Mouse (Mus musculus) kidney, adult 9 months (tissue): ENCODE measurements around the gene Slc15a5.

Experiments
- DNase-seq: peaks from one replicate; pipeline ENCODE4 v3.0.0; 2022

Gene Slc15a5

GRCm38 (mm10) chr6:138054956-138055355 lies 24.8 kb downstream of the Slc15a5 start:
- DNase-seq: no peak

DNA sequence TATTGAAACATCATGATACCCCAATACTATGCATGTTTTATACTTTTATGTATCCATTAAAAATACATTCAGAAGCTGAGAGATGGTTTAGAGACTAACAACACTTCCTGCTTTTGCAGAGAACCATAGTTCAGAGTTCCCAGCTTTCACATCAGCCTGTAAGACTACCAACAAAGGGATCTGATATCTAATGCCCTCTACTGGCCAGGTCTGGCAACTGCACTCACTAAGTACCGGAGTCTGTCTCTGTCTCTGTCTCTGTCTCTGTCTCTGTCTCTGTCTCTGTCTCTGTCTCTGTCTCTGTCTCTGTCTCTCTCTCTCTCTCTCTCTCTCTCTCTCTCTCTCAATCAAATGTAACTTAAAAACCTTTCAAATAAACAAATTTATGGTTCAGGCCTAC lies 25.6 kb downstream of the Slc15a5 start:
- peak; percentile 57 for DNase-seq

DNA sequence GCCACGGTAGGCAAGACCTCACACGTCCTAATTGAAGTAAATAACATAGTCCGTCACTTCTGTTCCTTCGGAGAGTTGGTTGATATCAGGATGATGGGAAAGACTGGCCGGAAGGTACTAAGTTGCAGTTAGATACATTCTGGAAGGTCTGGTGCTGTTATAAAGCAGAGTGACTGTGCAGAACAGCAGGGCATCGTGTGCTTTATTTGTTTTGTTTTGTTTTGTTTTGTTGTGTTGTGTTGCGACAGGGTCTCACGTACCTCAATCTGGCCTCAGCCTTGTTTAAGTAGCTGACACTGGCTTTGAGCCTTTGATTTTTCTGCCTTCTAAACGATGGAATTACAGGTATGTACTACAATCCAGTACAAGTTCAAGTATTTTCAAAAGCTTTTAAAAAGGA lies 26.0 kb downstream of the Slc15a5 start:
- DNase-seq: no peak

DNA sequence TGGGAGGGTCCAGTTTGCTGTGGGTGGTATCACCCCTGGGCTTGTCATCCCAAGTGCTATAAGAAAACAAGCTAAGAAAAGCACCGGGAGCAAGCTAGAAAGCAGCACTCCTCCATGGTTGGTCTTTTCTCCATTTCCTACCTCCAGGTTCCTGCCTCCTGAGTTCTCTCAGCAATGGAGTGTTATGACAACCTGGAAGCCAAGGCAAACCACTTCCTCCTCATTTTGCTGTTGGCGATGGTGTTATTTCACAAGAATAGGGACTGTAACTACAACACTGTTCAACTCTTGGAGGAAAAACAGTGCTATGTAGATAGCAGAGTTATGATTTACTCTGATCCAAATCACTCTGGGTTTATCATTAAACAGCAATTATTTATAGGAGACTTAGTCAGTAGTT lies 34.4 kb downstream of the Slc15a5 start:
- no peak for DNase-seq

DNA sequence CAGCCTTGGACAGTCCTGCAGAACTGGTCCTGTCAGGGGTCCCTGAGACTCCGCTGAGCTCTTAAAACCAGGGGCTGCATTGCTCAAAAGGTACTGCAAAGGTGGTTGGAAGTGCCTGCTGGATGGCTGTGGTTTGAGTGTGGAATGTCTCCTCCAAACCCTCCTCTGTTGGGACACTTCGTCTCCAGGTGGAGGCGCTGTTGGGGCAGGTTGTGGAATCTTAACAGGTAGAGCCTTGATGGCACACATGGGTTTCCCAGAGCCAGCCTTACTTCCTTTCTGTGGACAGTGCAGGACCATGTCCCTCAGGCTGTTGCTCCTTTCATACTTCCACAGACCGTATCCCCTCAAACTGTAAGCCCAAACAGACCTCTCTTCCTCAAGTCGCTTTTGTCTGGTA lies 36.8 kb downstream of the Slc15a5 start:
- no peak for DNase-seq

GRCm38 (mm10) chr6:138041865-138042264 lies 37.9 kb downstream of the Slc15a5 start:
- no peak for DNase-seq

DNA sequence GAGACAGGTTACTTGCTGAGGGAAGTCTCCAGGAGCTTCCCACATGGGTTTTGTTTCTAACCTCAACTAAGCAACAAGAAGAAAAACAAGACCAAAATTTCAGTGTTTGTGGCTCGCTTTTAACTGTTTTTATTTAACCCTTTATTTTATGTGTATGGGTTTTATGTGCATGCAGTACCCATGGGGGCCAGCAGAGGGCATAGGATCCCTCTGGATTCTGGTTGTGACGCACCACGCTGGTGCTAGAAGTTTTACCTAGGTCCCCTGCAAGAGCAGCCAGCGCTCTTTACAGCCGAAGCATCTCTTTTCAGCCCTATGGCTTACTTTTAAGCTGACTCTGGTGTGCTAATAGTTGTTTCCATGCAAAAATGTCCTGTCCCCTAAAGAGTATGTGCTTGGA lies 42.1 kb downstream of the Slc15a5 start:
- DNase-seq: no peak

DNA sequence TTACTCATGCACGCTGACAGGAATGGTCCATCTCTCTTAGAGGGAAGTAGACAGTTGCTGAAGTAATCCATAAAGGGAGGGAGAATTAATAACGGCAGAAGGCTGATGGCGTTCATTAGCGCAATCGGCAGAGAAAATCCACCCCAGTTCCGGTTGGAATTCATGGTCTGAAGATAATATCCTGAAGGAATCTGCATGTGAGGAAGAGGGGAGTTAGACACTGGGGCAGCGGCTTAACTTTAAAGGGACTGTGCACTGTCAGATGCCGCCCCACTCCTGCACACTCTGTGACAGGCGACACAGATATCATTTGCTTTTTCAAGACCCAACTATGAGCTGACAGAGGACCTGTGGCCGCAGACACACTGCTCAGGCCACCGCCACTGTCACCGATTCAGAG lies 42.8 kb downstream of the Slc15a5 start:
- no peak for DNase-seq

GRCm38 (mm10) chr6:138016898-138017297 lies 62.8 kb downstream of the Slc15a5 start:
- no peak for DNase-seq

DNA sequence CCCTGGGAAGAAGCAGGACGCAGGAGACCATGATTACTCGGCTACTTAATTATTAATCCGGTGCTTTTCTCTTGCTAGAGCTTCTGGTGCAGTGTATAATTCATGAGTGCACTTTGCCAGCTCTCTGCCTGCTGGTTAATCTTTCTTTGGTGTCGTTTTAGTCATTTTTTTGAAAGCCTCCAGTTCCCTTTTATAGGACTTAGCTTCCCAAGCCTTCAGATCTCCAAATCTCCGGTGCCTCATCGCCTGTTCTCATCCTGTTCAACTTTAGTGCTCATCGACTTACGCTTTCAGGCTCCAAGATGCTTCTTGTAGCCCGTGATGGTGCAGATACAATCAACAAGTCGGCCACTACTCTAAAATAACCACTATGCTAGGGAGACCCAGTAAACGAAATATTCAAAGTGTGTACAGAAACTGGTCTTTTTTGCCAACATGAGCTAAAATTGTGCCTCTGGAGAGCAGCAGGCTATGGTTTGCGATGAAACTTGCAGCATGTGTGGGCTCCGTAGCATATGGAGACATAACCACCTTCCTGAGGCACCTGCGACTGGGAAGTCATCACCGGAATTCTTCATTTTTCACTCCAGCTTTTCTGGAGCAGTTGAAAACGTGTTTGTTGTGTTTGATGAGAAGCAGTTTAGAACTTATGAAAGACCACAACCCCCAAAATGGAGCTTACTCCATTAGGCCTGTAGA lies 64.6 kb downstream of the Slc15a5 start:
- DNase-seq: no peak

DNA sequence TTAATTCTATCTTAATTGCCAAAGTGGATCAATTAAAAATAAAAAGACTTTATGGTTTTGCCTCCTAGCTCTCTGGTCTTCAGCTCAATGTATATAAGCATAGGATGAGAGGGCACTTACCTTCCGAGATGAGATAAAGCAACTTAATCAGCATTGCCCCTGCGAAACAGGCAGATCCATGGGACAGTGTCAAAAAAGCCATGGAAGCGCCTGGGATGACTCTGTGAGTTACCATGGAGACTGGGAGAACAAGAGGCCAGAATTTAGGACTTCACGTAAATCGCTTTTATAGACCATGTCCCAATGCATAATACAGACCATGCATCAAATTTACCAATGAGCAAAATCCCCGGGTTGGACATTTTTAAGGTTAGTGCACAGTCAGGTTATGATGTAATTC lies 67.8 kb downstream of the Slc15a5 start:
- DNase-seq: no peak

DNA sequence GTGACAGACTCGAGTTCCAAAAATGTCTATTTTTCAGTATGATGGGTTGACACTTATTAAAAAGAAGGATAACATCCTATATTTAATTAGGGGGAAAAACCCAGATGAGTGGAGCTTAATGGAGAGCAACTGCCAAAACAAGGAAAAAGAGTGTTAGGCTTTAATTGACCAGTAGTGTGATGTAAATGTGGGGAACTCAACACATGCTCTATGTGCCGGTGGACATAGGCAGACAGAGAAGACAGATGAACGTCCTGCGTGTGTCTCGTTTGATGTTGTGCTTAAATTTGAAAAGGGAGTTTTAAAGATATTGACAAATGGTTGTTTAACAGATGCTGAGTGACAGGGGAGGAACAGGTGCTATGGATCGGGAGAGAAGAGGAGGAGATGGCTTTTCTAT lies 72.0 kb downstream of the Slc15a5 start:
- no peak for DNase-seq

DNA sequence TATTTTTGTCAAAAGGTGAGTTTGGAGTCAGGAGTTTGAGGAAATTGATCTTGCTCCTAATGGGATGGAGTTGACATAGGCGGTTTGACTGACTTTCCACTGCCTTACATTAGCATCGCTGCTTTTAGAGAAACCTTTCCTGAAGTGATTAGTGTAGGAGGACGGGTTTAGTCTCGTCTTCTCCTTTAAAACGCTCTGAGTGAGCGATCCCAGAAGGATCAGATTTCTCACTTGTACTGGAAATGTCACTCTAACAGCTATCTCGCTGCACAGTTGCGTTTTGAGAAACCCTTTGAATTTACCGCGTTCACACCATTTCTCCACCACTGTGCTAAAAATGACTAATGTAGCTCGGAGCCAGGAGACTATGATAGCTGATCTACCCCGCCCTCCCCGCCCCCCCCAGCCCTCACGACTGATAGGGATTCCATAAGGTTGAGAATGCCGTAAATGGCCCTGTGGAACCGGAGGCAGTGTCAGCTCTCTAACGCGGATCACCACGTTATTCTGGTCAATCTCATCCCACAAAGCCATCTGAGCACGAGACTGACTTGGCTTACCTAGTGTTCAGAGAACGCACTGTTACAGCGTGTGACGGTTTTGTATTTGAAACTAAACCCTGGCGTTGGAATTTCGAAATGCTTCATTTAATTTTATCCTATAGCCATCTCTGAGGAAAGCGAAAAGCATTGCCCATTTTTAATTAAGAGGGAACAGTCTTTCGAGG lies 73.0 kb downstream of the Slc15a5 start:
- DNase-seq: no peak

DNA sequence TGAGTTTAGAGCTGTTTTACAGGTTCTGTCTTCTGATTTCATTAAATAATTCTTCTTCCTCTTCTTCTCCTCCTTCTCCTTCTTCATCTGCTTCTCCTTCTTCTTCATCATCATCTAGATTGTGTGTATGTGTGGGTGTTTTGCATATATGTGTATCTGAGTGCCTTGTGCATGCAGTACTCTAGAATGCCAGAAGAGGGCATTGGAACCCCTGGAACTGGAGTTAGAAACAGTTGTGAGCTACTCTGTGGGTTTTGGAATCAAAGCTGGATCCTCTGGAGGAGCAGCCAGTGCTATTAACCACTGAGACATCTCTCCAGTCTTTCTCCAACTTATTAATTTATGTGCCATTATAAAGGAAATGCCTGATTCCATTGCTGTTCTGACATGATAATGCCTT lies 89.9 kb downstream of the Slc15a5 start:
- peak; percentile 15 for DNase-seq

DNA sequence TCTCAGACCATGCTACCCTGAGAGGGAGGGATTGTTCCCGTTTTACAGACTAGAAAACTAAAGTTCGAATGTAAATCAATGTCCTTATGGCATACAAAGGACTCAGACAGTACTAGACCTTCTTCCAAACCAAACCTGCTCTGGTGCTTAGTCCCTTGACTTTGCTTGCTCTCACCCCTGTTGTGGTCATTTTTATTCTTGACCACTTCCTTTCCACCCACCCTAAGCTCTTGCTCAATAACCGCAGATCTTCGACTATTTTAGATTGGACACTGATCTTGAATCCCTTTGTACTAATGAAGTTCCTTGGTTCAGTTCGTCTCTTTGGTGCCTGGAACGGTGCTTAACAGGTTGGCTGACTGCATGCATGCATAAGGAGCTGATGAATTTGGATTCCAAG lies 94.5 kb downstream of the Slc15a5 start:
- DNase-seq: no peak

- DNase-seq: no peak
These were observed 97.5 kb downstream of the Slc15a5 start for GRCm38 (mm10) chr6:137982195-137982737.

DNA sequence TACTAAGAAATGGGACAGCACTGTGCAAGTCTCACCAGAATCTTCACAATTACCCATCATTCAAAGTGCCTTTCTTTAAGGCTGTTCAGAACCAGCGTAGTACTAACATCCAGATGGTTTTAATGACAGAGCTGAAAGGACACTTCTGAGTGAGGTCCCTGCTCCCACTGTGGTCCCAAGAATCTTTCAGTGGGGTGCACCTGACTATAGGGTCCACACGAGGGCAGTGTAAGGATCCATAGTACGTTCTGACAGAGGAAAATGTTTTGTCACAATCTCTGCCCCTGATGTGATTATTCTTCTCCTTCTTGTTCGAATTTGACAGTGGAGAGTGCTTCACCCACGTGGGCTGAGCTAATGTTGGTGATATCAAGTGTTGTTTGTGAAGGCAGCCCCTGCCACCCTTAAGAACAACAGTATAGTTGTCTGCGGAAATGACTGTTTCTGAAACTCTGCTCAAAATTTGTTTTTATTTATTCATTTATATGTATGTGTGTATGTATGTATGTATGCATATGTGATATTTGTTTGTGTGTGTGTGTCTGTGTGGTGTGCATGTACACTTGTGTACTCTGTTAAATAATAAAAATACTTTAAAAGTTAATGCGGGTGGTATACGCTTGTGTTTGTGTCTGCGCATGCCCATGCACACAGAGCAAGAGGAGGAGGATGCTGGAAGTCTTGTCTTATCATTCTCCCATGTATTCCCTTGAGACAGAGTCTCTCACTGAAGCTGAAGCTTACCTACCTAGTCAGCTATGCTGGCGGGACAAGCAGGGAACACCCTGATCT lies 98.6 kb downstream of the Slc15a5 start:
- DNase-seq: no peak

- DNase-seq: no peak
These were observed 99.3 kb downstream of the Slc15a5 start for GRCm38 (mm10) chr6:137980413-137980812.

DNA sequence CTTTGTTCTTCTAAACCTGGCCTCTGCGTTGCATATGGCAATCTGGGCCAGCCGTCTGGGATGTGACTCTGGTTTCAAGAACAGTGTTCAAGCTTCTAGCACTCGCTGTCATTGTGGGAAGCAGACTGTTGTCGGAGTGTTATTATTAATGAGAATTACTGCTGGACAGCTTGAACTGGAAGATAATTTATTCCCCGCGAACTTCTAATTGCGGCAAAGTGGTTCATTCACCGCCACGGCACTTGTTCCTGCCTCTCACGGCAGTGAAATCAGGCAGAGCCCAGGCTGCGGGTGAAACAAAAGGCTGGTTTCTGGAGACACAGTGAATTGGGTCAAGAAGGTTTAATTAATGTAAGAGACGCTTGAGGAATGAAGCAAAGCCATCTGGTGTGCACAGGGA lies 99.9 kb downstream of the Slc15a5 start:
- DNase-seq: no peak

GRCm38 (mm10) chr6:137976021-137976420 lies 103.7 kb downstream of the Slc15a5 start:
- DNase-seq: no peak

- no peak for DNase-seq
These were observed 116.0 kb downstream of the Slc15a5 start for GRCm38 (mm10) chr6:137963703-137964102.

DNA sequence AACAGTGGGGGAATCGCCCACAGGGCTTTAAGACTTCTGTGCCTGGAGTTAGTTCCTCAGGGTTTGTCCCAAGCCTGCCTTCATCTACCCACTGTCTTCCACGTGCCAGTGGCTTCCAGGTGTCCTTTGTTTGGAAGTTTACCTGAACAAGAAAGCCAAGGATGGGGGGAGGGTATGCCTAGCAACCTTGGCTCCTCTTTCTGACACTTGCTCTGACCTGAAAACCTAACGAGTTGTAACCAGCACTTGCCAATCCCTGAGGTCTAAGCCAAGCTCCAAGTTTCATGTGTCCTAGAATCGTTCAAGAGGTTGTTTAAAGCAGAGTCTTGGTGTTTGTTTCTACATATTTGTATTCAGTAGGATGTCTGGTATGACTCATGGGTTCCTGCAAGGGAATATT lies 116.9 kb downstream of the Slc15a5 start:
- DNase-seq: no peak

- DNase-seq: no peak
These were observed 119.5 kb downstream of the Slc15a5 start for GRCm38 (mm10) chr6:137960023-137960778.
